ENCODE assay signal across 13 mouse cellular contexts in the genomic region with DNA sequence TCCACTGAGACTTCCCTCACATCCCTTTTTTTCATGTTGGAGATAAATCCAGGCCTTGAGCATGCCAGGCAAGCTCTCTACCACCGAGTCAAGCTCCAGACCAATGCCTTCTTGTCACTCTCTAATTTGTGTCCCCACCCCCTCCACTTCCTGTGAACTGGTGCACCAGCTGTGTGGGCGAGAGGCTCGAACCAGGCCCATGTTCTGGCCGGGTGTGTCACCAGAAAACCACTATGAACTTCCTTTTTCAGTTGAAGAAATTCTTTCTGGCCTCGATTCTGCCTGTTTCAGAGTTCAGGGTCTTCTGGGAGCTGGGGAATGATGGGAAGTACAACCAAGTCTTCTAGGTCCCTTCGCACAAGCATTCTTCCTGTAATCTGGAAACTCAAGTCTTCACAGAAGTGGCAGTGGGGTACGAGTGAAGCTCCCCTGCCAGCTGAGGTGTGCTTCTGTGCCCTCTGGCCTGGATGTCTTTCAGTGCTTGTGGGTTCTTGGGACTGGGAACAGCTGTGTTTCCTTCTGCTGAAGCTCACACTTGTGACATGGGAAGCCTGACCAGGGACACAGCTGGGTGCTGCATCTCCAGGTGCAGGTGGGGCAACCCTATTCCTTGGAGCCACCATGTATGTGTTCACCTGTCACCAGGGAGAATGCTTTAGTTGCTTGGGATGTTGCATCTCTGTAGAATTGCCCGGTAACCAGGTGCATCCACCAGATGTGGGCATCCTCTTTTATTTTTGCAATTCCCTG. TPM values are rescaled to one million over a fixed set of nuclear protein-coding genes. Genes with fewer than 3 reads are reported as not detected.
DNase-seq lines count a peak whose midpoint lies in the region; ATAC-seq and TF ChIP-seq lines count a peak whose summit lies in the region.
"Had no signal": no experiment of that assay in that cellular context is flagged by ENCODE, and none has a peak within 500 bp of the region (broad histone marks: within the 10 kb centered on the region; RNA-seq: fewer than 3 reads in every experiment).

No protein-coding gene starts in this region.

- ATAC-seq in heart, embryonic 16.5 days (replicated peaks; ENCODE audit: extremely low read depth, insufficient read depth, low FRiP score): no peak
- ATAC-seq in megakaryocyte progenitor cell, adult 5-6 weeks (replicated peaks; ENCODE audit: poor library complexity): no peak
- ATAC-seq: forebrain, embryonic 15.5 days had no signal

- no peak for DNase-seq in heart, embryonic 10.5 days (ENCODE audit: low spot score)
- DNase-seq in lung, postnatal 4 days: peak; percentile 56 to 62
- DNase-seq in thymus, postnatal 14 days: peak; percentile 88
- no peak for DNase-seq in left cerebral cortex, adult 9 months (ENCODE audit: low spot score in 2 of 2)
- no peak for DNase-seq in adrenal gland, postnatal 4 days (ENCODE audit: low spot score in 2 of 2)
- DNase-seq: embryo, embryonic 11 days; lung, embryonic 14.5 days had no signal

- H3K4me2 ChIP-seq in heart, embryonic 16.5 days (ENCODE audit: low read depth, low read length): no peak overlapping the region
- H3K4me2 ChIP-seq: forebrain, embryonic 15.5 days; hindbrain, embryonic 13.5 days; lung, embryonic 14.5 days; neural tube, embryonic 12.5 days had no signal

- no peak for TF ChIP-seq CTCF in bone marrow, adult 2 months (IDR thresholded peaks at IDR 0.05; ENCODE audit: control insufficient read depth, insufficient read depth, low read length)

- H3K27ac ChIP-seq in heart, embryonic 16.5 days (ENCODE audit: low read length): peak overlapping the region; percentile 66
- no peak overlapping the region for H3K27ac ChIP-seq in heart, embryonic 10.5 days
- peak overlapping the region; percentile 73 for H3K27ac ChIP-seq in bone marrow, adult 2 months (ENCODE audit: control insufficient read depth, insufficient read depth, low read depth, low read length, poor library complexity)
- H3K27ac ChIP-seq: forebrain, embryonic 15.5 days; hindbrain, embryonic 13.5 days; neural tube, embryonic 12.5 days had no signal

- no peaks in the 10 kb centered on the region for H3K27me3 ChIP-seq in heart, embryonic 16.5 days (ENCODE audit: control insufficient read depth, insufficient read depth, low read length)
- H3K27me3 ChIP-seq in heart, embryonic 10.5 days (ENCODE audit: insufficient read depth, poor library complexity, severe bottlenecking): no peaks in the 10 kb centered on the region
- H3K27me3 ChIP-seq: forebrain, embryonic 15.5 days; hindbrain, embryonic 13.5 days; neural tube, embryonic 12.5 days had no signal

- no peak overlapping the region for H3K4me3 ChIP-seq in heart, embryonic 16.5 days (ENCODE audit: low read length)
- H3K4me3 ChIP-seq in heart, embryonic 10.5 days: no peak overlapping the region
- no peak overlapping the region for H3K4me3 ChIP-seq in bone marrow, adult 2 months (replicated peaks; ENCODE audit: control insufficient read depth, low read depth, low read length)
- H3K4me3 ChIP-seq: forebrain, embryonic 15.5 days; hindbrain, embryonic 13.5 days; neural tube, embryonic 12.5 days had no signal

- WGBS in heart, embryonic 16.5 days: 59% methylated on average over 8 of the region's 8 CpGs
- 59% methylated on average over 8 of the region's 8 CpGs for WGBS in heart, embryonic 10.5 days
- WGBS in bone marrow, adult 2 months: 14% methylated on average over 8 of the region's 8 CpGs

- no peak; the same call in 1 of the 2 replicates for TF ChIP-seq POLR2A in bone marrow, adult 2 months (IDR thresholded peaks at IDR 0.05; ENCODE audit: borderline replicate concordance, control insufficient read depth, low read depth, low read length)

- peaks cover 22% of the 10 kb centered on the region for H3K4me1 ChIP-seq in heart, embryonic 16.5 days (ENCODE audit: control insufficient read depth, insufficient read depth, low read length)
- H3K4me1 ChIP-seq in heart, embryonic 10.5 days: peaks cover 16% of the 10 kb centered on the region
- H3K4me1 ChIP-seq in bone marrow, adult 2 months (ENCODE audit: control insufficient read depth, insufficient read depth, low read length): peaks cover 5% of the 10 kb centered on the region; the same call in 1 of the 2 replicates

- no peaks in the 10 kb centered on the region for H3K9me3 ChIP-seq in heart, embryonic 16.5 days (replicated peaks; ENCODE audit: control insufficient read depth, low read length)
- no peaks in the 10 kb centered on the region for H3K9me3 ChIP-seq in heart, embryonic 10.5 days
- H3K9me3 ChIP-seq: forebrain, embryonic 15.5 days; hindbrain, embryonic 13.5 days; neural tube, embryonic 12.5 days had no signal

- H3K36me3 ChIP-seq in heart, embryonic 16.5 days (ENCODE audit: control insufficient read depth, insufficient read depth): no peaks in the 10 kb centered on the region
- no peaks in the 10 kb centered on the region for H3K36me3 ChIP-seq in heart, embryonic 10.5 days
- H3K36me3 ChIP-seq: forebrain, embryonic 15.5 days; hindbrain, embryonic 13.5 days; neural tube, embryonic 12.5 days had no signal

- 0 out of 2 replicates have a peak overlapping the region, but pooled peaks have one; percentile 12 for H3K9ac ChIP-seq in heart, embryonic 16.5 days (ENCODE audit: low read length)
- H3K9ac ChIP-seq: forebrain, embryonic 15.5 days; hindbrain, embryonic 13.5 days; lung, embryonic 14.5 days; neural tube, embryonic 12.5 days had no signal

RNA-seq across cellular contexts. Expression of gene Gm10643, which starts 0.9 kb away (rescaled TPM):
- polyA plus RNA-seq in heart, embryonic 16.5 days (2015; fragmentation: Nextera tagmentation; extraction: Ambion mirVana): 0.95 and 1.2 TPM in 2 replicates
- 1.0 and 1.4 TPM in 2 replicates for polyA plus RNA-seq in heart, embryonic 10.5 days (2016; fragmentation: Nextera tagmentation; extraction: Ambion mirVana)
- 1.3 and 1.4 TPM in 2 replicates for polyA plus RNA-seq in bone marrow, adult 2 months (2011; ENCODE audit: insufficient read depth, insufficient read length, low replicate concordance, missing spikeins)
- 1 to 10 TPM; 4.0 to 4.2 TPM for total RNA-seq in adrenal gland, postnatal 4 days (2021)
- 1.9 and 2.0 TPM in 2 replicates for total RNA-seq in megakaryocyte progenitor cell, adult 5-6 weeks (2015)
- 1.5 and 1.6 TPM in 2 replicates for total RNA-seq in megakaryocyte progenitor cell, adult 5-6 weeks (2017)

RNA-seq across cellular contexts. Expression of gene Rfx1, which starts 2.6 kb away (rescaled TPM):
- 5.9 and 6.4 TPM in 2 replicates for polyA plus RNA-seq in heart, embryonic 16.5 days (2015; fragmentation: Nextera tagmentation; extraction: Ambion mirVana)
- 6.5 and 7.3 TPM in 2 replicates for polyA plus RNA-seq in heart, embryonic 10.5 days (2016; fragmentation: Nextera tagmentation; extraction: Ambion mirVana)
- 12.2 and 20.7 TPM in 2 replicates for polyA plus RNA-seq in bone marrow, adult 2 months (2011; ENCODE audit: insufficient read depth, insufficient read length, low replicate concordance, missing spikeins)
- total RNA-seq in adrenal gland, postnatal 4 days (2021): 10 to 100 TPM; 17.0 to 18.6 TPM
- 7.9 and 9.5 TPM in 2 replicates for total RNA-seq in megakaryocyte progenitor cell, adult 5-6 weeks (2015)
- total RNA-seq in megakaryocyte progenitor cell, adult 5-6 weeks (2017): 2.5 and 3.2 TPM in 2 replicates

RNA-seq across cellular contexts. Expression of gene Rln3, which starts 19.2 kb away (rescaled TPM):
- polyA plus RNA-seq in heart, embryonic 16.5 days (2015; fragmentation: Nextera tagmentation; extraction: Ambion mirVana): 0.24 TPM in 1 of 2 replicates, not detected in the other
- polyA plus RNA-seq in heart, embryonic 10.5 days (2016; fragmentation: Nextera tagmentation; extraction: Ambion mirVana): 0.67 TPM in 1 of 2 replicates, not detected in the other
- not detected in 2 replicates for polyA plus RNA-seq in bone marrow, adult 2 months (2011; ENCODE audit: insufficient read depth, insufficient read length, low replicate concordance, missing spikeins)
- total RNA-seq in adrenal gland, postnatal 4 days (2021): not detected
- not detected in 2 replicates for total RNA-seq in megakaryocyte progenitor cell, adult 5-6 weeks (2015)
- not detected in 2 replicates for total RNA-seq in megakaryocyte progenitor cell, adult 5-6 weeks (2017)
- polyA plus RNA-seq: forebrain, embryonic 15.5 days; hindbrain, embryonic 13.5 days; lung, embryonic 14.5 days; neural tube, embryonic 12.5 days had no signal

RNA-seq across cellular contexts. Expression of gene Il27ra, which starts 21.6 kb away (rescaled TPM):
- 6.0 and 6.5 TPM in 2 replicates for polyA plus RNA-seq in heart, embryonic 16.5 days (2015; fragmentation: Nextera tagmentation; extraction: Ambion mirVana)
- 1.4 and 2.6 TPM in 2 replicates for polyA plus RNA-seq in heart, embryonic 10.5 days (2016; fragmentation: Nextera tagmentation; extraction: Ambion mirVana)
- 2.4 and 7.7 TPM in 2 replicates for polyA plus RNA-seq in bone marrow, adult 2 months (2011; ENCODE audit: insufficient read depth, insufficient read length, low replicate concordance, missing spikeins)
- total RNA-seq in adrenal gland, postnatal 4 days (2021): 1 to 10 TPM; 2.6 to 3.8 TPM
- total RNA-seq in megakaryocyte progenitor cell, adult 5-6 weeks (2015): 0.85 and 1.9 TPM in 2 replicates
- 1.9 TPM in 2 replicates for total RNA-seq in megakaryocyte progenitor cell, adult 5-6 weeks (2017)

RNA-seq across cellular contexts. Expression of gene Dcaf15, which starts 40.5 kb away (rescaled TPM):
- polyA plus RNA-seq in heart, embryonic 16.5 days (2015; fragmentation: Nextera tagmentation; extraction: Ambion mirVana): 5.4 and 6.0 TPM in 2 replicates
- polyA plus RNA-seq in heart, embryonic 10.5 days (2016; fragmentation: Nextera tagmentation; extraction: Ambion mirVana): 10.4 and 14.2 TPM in 2 replicates
- polyA plus RNA-seq in bone marrow, adult 2 months (2011; ENCODE audit: insufficient read depth, insufficient read length, low replicate concordance, missing spikeins): 23.1 and 44.6 TPM in 2 replicates
- total RNA-seq in adrenal gland, postnatal 4 days (2021): 10 to 100 TPM; 29.3 to 32.0 TPM
- 13.2 and 14.3 TPM in 2 replicates for total RNA-seq in megakaryocyte progenitor cell, adult 5-6 weeks (2015)
- 20.5 and 22.0 TPM in 2 replicates for total RNA-seq in megakaryocyte progenitor cell, adult 5-6 weeks (2017)

Comparison
In these comparisons a context has a peak if more than half of its experiments do, and no peak if none do; other contexts are left out.
1. DNase-seq: peak in lung, postnatal 4 days (2 of 2) and thymus, postnatal 14 days (single experiment); none in heart, embryonic 10.5 days (single experiment), left cerebral cortex, adult 9 months (0 of 2) and adrenal gland, postnatal 4 days (0 of 2).